Mouse (Mus musculus): ENCODE measurements around the gene Rwdd4a.

Rwdd4a gene

GRCm38 (mm10) chr8:47588616-47589015, 55.2 kb downstream of the Rwdd4a start:
- no peak for DNase-seq (ENCODE audit: low spot score)

GRCm38 (mm10) chr8:47590400-47590799, 56.9 kb downstream of the Rwdd4a start:
- no peak for DNase-seq (ENCODE audit: low spot score)

GRCm38 (mm10) chr8:47600664-47601063, 67.2 kb downstream of the Rwdd4a start:
- no peak for DNase-seq (ENCODE audit: low spot score)
